Mouse (Mus musculus): Measurements from ENCODE around the gene Gm20795.
"Not testable (repeated sequence)": the region's sequence is repeated elsewhere in the genome, so short reads cannot be mapped to it uniquely, and the experiment has no call there.

Gm20795 gene

GRCm38 (mm10) chrY:40804614-40805013 lies at the start of gene Gm20795:
Gm20795 (plus strand) TSS chrY:40804914.
- not testable (repeated sequence) for ATAC-seq (ENCODE audit: low TSS enrichment)

- not testable (repeated sequence) for ATAC-seq (ENCODE audit: low TSS enrichment)
Measured at GRCm38 (mm10) chrY:40775665-40776064, 29.0 kb upstream of the Gm20795 start, which contains the start of gene Gm21797. Gm21797 (minus strand) TSS chrY:40775765.
